Mouse (Mus musculus) intestine, embryonic 16.5 days (tissue): ENCODE results near the gene Tbc1d21. TPM values are rescaled to one million over a fixed set of nuclear protein-coding genes. Genes with fewer than 3 reads are reported as not detected.

Experiments used
- ATAC-seq: fragments of 200-750 bp; cut with Nextera tagmentation; 2 replicates; pipeline ENCODE4 v1.8.0; 2017; ENCODE audit warnings: moderate TSS enrichment, moderate library complexity
- H3K27ac ChIP-seq: fragments of 300-500 bp; sonication (generic); 2 replicates; pipeline ENCODE4 v1.5.1; 2014; ENCODE audit warnings: mild to moderate bottlenecking, low read length
- H3K27me3 ChIP-seq: fragments of 300-500 bp; sonication (generic); replicated peaks from 2 replicates; pipeline ENCODE4 v1.6.1; 2014; ENCODE audit warnings: low read length, control low read depth, mixed read lengths; ENCODE audit not compliant: control insufficient read depth, insufficient read depth
- H3K36me3 ChIP-seq: fragments of 300-500 bp; sonication (generic); 2 replicates; pipeline ENCODE4 v1.6.1; 2014; ENCODE audit warnings: low read length, control low read depth; ENCODE audit not compliant: control insufficient read depth, insufficient read depth
- H3K4me1 ChIP-seq: fragments of 300-500 bp; sonication (generic); 2 replicates; pipeline ENCODE4 v1.6.1; 2014; ENCODE audit warnings: low read length, control low read depth, mixed read lengths; ENCODE audit not compliant: control insufficient read depth, insufficient read depth
- H3K4me2 ChIP-seq: fragments of 300-500 bp; sonication (generic); 2 replicates; pipeline ENCODE4 v1.6.1; 2014; ENCODE audit warnings: low read depth, low read length, control low read depth
- H3K4me3 ChIP-seq: fragments of 300-500 bp; sonication (generic); 2 replicates; pipeline ENCODE4 v1.5.1; 2014; ENCODE audit warnings: mild to moderate bottlenecking, low read length
- H3K9ac ChIP-seq: fragments of 300-500 bp; sonication (generic); 2 replicates; pipeline ENCODE4 v1.6.1; 2014; ENCODE audit warnings: low read depth, low read length
- H3K9me3 ChIP-seq: fragments of 300-500 bp; sonication (generic); 2 replicates; pipeline ENCODE4 v1.6.1; 2016; ENCODE audit warnings: low read length, control low read depth; ENCODE audit not compliant: control insufficient read depth
- WGBS: fragments of 180-500 bp; shearing (Covaris S2); extraction: QIAGEN DNeasy Blood & Tissue Kit; methylation state at CpG from one replicate; pipeline ENCODE4 v1.1.7; 2014; 5-methylcytosine and 5-hydroxymethylcytosine counted together
- polyA plus RNA-seq: library from polyadenylated mRNA; unstranded; fragments of >200 nt; fragmentation: Nextera tagmentation; extraction: Ambion mirVana; gene quantifications from 2 replicates; pipeline ENCODE4 v1.2.1, GENCODE M21; 2015

Gene Tbc1d21
- polyA plus RNA-seq, 1 experiment from 2014 or later: not detected

DNA sequence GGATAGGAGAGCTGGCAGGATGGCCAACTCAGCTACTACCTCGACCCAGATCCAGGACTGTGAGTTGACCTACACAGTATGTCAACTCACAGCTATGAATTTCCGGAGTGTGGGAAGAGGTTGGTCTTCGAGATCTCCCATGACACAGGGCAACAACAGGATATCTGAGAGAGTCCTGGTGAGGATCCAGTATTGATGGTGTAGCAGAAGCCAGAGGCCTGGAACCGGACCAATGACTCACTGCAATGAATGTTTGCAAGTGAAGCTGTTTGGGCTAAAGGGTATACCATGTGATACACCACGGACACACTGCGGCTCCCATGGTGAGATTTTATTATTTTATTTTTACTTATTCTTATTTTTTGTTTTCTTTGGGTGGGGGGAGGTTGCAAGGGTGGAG lies 15.6 kb downstream of the Tbc1d21 start:
- no peak overlapping the region for H3K27ac ChIP-seq
- no peaks in the 10 kb centered on the region for H3K36me3 ChIP-seq
- H3K4me3 ChIP-seq: no peak overlapping the region
- no peak overlapping the region for H3K4me2 ChIP-seq
- H3K4me1 ChIP-seq: no peaks in the 10 kb centered on the region
- no peaks in the 10 kb centered on the region for H3K9me3 ChIP-seq
- H3K27me3 ChIP-seq: no peaks in the 10 kb centered on the region
- WGBS: 70% methylated on average over 6 of the region's 6 CpGs
- H3K9ac ChIP-seq: no peak overlapping the region
- ATAC-seq: no peak

DNA sequence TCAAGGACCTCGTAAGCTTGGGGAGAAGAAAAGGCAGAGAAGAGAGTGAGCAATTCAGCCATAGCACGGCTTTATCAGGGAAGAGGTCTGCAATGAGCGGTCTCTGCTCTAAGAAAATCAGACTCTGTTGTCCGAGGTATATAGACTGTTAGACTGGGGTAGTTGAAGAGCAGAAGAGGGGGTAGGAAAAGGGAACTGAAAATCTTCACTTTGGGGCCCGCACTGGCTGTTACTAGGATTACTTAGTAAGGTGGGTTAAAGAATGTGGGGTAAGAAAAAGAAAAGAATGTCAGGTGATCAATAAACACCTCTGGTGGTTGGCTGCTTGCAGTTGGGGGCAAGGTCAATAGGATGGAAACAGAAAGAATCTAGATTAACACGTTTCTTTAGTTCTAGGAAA lies 17.0 kb downstream of the Tbc1d21 start:
- no peaks in the 10 kb centered on the region for H3K9me3 ChIP-seq
- no peak overlapping the region for H3K4me3 ChIP-seq
- WGBS: 81% methylated on average over 6 of the region's 6 CpGs
- no peak overlapping the region for H3K4me2 ChIP-seq
- H3K36me3 ChIP-seq: no peaks in the 10 kb centered on the region
- H3K4me1 ChIP-seq: no peaks in the 10 kb centered on the region
- H3K27ac ChIP-seq: no peak overlapping the region
- H3K9ac ChIP-seq: no peak overlapping the region
- no peak for ATAC-seq
- H3K27me3 ChIP-seq: no peaks in the 10 kb centered on the region

DNA sequence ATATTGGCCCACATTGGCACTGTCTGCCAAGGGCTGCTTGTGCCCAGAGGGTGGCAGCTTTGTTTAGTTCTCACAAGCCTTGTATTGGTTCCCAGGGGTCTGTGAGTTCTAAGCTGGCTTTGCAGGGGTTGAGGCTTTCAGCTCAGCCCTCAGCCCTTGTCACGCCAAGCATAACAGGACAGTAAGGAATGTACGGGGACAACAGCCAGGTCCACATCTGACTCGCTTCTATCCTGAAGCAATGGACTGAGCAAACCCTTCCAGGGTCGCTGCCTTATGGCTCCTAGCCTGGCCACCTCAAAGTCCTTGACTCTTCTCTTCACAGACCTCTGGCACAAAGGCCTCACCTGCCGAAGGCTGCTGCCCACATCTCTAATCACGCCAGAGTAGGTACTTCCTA lies 22.5 kb downstream of the Tbc1d21 start:
- no peak for ATAC-seq
- Histone ChIP-seq H3K4me1 (peaks cover 5% of the 10 kb centered on the region), H3K4me3 (no peak overlapping the region), H3K9me3 (no peaks in the 10 kb centered on the region), H3K9ac (no peak overlapping the region), H3K36me3 (no peaks in the 10 kb centered on the region), H3K4me2 (no peak overlapping the region), H3K27me3 (no peaks in the 10 kb centered on the region), H3K27ac (no peak overlapping the region)
- WGBS: 92% methylated on average over 6 of the region's 6 CpGs

DNA sequence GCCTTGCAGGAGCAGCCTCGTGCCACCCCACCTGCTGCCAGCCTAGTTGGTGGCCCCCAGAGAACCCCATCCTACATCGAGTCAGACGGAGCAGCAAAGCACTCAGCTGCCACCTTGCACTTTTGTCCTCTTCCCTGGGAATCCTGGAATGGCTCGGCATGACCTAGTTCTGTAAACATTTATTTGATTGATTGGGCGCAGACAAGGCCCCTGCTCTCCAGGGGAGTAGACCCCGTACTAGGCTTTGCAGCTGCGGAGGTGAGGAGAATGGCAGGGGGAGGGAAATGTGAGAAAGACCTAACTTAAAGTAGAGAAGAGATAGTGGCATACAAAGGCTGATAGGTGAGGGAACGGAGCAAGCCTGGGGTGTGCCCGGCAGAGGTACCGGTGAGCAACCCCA lies 23.8 kb downstream of the Tbc1d21 start:
- H3K4me1 ChIP-seq: peaks cover 5% of the 10 kb centered on the region
- 19% methylated on average over 10 of the region's 10 CpGs for WGBS
- no peak overlapping the region for H3K4me2 ChIP-seq
- no peaks in the 10 kb centered on the region for H3K27me3 ChIP-seq
- no peak for ATAC-seq
- no peaks in the 10 kb centered on the region for H3K36me3 ChIP-seq
- no peaks in the 10 kb centered on the region for H3K9me3 ChIP-seq
- H3K4me3 ChIP-seq: no peak overlapping the region
- H3K27ac ChIP-seq: no peak overlapping the region
- no peak overlapping the region for H3K9ac ChIP-seq

DNA sequence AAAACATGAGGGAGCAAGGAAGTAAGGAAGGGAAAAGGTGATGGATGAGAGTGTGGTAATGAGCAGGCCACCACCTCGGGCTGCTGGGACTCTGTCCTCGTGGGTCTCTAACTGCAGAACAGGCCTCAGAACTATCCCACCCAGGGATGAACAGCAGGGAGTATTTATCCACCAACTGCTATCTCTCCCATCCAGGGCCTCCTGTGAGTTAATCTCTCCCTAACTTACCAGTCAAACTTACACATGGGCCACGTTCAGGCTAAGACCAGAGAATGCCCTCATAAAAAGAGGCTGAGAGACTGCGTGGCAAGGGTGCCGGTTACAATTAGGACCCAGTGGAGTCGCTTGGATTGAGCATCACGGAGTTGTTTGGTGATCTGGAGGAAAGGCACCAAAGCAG lies 24.3 kb downstream of the Tbc1d21 start:
- H3K27ac ChIP-seq: no peak overlapping the region
- no peak overlapping the region for H3K4me2 ChIP-seq
- 45% methylated on average over 7 of the region's 7 CpGs for WGBS
- H3K36me3 ChIP-seq: no peaks in the 10 kb centered on the region
- H3K9ac ChIP-seq: no peak overlapping the region
- peaks cover 5% of the 10 kb centered on the region for H3K4me1 ChIP-seq
- no peak overlapping the region for H3K4me3 ChIP-seq
- H3K9me3 ChIP-seq: no peaks in the 10 kb centered on the region
- no peak for ATAC-seq
- no peaks in the 10 kb centered on the region for H3K27me3 ChIP-seq

DNA sequence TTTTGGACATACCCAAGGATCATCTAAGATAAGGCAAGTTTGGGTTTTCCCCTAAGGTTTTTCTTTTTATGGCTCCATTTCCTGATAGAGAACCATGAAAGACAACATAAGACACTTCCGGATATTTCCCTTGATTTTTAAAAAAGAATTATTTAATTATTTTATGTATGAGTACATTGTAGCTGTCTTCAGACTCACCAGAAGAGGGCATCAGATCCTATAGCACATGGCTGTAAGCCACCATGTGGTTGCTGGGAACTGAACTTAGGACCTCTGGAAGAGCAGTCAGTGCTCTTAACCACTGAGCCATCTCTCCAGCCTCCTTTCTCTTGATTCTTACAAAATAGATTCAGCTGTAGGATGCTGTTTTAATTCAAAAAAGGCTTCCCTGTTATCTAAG lies 28.5 kb downstream of the Tbc1d21 start:
- peaks cover 5% of the 10 kb centered on the region for H3K4me1 ChIP-seq
- ATAC-seq: no peak
- H3K36me3 ChIP-seq: no peaks in the 10 kb centered on the region
- H3K9me3 ChIP-seq: no peaks in the 10 kb centered on the region
- H3K9ac ChIP-seq: no peak overlapping the region
- H3K4me3 ChIP-seq: no peak overlapping the region
- H3K4me2 ChIP-seq: no peak overlapping the region
- 94% methylated on average over 1 of the region's 1 CpGs for WGBS
- no peak overlapping the region for H3K27ac ChIP-seq
- no peaks in the 10 kb centered on the region for H3K27me3 ChIP-seq

DNA sequence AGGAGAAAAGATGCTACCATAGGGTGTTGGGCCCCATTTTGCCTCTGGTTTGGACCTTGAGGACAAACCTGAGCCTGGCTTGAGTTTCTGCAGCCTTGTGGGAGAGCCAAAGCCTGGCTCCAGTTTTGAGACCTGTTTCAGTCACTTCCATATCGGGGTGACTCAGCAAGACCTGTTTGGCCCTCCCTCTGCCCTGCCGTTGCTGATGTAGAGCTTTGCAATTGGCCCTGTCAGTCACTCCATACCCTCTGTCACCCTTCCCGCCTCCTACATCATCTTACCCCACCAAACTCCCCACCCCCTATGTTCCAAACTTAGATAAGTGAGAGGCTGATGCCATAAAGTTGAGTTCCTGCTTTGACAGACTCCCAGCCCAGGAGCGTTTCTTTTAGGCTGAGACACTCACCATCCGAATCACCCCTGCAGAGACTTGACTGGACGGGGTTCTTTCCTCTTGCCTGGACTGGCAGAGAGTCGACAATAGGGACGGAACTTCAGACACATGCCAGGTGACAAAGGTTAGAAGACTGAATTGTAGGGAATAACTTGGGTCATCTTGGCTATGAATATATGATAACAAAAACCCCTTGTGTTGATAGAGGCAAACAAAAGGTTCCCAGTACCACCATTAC lies 33.5 kb downstream of the Tbc1d21 start:
- H3K9me3 ChIP-seq: no peaks in the 10 kb centered on the region
- no peaks in the 10 kb centered on the region for H3K27me3 ChIP-seq
- no peak overlapping the region for H3K4me2 ChIP-seq
- WGBS: 70% methylated on average over 8 of the region's 8 CpGs
- H3K36me3 ChIP-seq: no peaks in the 10 kb centered on the region
- no peak overlapping the region for H3K27ac ChIP-seq
- no peak overlapping the region for H3K9ac ChIP-seq
- H3K4me3 ChIP-seq: no peak overlapping the region
- ATAC-seq: no peak
- no peaks in the 10 kb centered on the region for H3K4me1 ChIP-seq

DNA sequence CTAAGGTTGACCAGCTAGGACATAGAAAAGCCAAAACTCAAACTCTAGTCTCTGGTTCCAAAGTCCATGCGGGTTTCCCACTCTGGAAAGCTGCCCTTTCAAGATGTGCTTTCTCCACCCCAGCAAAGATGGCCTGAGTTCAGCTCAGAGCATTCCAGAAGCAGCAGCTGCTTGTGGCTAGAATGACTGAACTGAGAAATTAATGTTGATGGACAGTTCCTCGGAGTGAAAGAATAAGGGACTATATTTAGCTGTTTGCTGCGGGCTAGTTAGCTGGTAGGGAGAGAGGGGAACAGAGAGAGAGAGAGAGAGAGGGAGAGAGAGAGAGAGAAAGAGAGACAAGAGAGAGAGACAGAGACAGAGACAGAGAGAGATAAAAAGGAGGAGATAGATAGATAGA lies 39.0 kb downstream of the Tbc1d21 start:
- H3K9ac ChIP-seq: no peak overlapping the region
- 68% methylated on average over 3 of the region's 3 CpGs for WGBS
- H3K9me3 ChIP-seq: no peaks in the 10 kb centered on the region
- no peak overlapping the region for H3K27ac ChIP-seq
- no peaks in the 10 kb centered on the region for H3K27me3 ChIP-seq
- H3K4me1 ChIP-seq: no peaks in the 10 kb centered on the region
- no peak for ATAC-seq
- no peak overlapping the region for H3K4me3 ChIP-seq
- H3K4me2 ChIP-seq: no peak overlapping the region
- no peaks in the 10 kb centered on the region for H3K36me3 ChIP-seq

DNA sequence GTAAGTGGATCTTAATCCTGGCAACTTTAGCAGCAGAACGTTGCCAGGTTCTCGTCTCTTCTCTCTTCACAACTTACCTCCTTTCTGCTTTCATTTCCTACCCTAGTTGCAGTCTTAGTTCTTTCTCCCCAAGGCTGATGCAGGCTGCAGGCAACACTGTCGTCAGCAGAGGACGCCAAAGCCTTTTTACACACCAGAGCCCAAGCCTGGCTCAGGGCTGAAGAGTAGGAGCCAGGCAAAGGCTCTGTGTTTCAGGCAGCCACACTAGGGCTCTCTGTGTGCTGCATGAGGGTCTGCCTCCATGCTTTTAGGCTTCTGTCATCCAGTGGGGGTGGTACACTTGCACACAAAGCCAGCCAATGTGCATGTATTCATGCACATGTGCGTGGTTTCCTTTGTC lies 40.0 kb downstream of the Tbc1d21 start:
- H3K4me2 ChIP-seq: no peak overlapping the region
- WGBS: 21% methylated on average over 5 of the region's 5 CpGs
- no peaks in the 10 kb centered on the region for H3K9me3 ChIP-seq
- no peak overlapping the region for H3K4me3 ChIP-seq
- H3K27me3 ChIP-seq: no peaks in the 10 kb centered on the region
- no peaks in the 10 kb centered on the region for H3K4me1 ChIP-seq
- ATAC-seq: no peak
- H3K36me3 ChIP-seq: no peaks in the 10 kb centered on the region
- H3K9ac ChIP-seq: no peak overlapping the region
- H3K27ac ChIP-seq: no peak overlapping the region

DNA sequence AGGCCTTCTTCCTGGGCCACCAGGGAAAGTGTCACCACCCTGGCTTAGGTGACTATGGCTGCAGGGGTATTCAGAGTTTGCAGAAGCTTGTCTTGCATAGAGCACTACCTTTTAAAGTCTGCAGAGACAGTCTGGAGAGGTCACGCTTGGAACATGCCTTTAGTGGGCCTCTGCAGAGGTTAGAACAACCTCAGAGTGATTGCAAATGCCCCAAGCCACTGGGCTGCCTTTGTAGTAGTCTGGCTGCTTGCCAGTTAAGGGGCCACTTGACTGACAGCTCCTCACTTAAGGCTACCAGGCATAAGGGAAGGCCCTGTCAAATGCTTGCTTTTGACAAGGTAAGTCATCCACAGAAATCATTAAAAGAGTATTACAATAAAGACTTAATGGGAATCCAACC lies 42.9 kb downstream of the Tbc1d21 start:
- Histone ChIP-seq H3K4me2 (no peak overlapping the region), H3K4me1 (no peaks in the 10 kb centered on the region), H3K9ac (no peak overlapping the region), H3K4me3 (no peak overlapping the region), H3K36me3 (no peaks in the 10 kb centered on the region), H3K9me3 (no peaks in the 10 kb centered on the region), H3K27me3 (no peaks in the 10 kb centered on the region), H3K27ac (no peak overlapping the region)
- ATAC-seq: no peak
- 79% methylated on average over 1 of the region's 1 CpGs for WGBS
